Comparison of ENCODE assay signal across 7 mouse cellular contexts in genomic region chr14:9393271-9393771, GRCm38 (mm10).
DNase-seq lines count a peak whose midpoint lies in the region; ATAC-seq lines count a peak whose summit lies in the region.

No protein-coding gene starts in this region.

- peak; percentile 85 for DNase-seq in adipocyte (ENCODE audit: low spot score)
- DNase-seq in cerebellum, postnatal 25 days, result peak; percentile 68 to 78
- peak; percentile 38 to 39 for DNase-seq in gastrocnemius, adult 8-10 months (ENCODE audit: low spot score in 2 of 2)
- DNase-seq in left cerebral cortex, adult 11 months (ENCODE audit: low spot score), result peak; percentile 53
- peak; percentile 93 for DNase-seq in midbrain, embryonic 11.5 days (ENCODE audit: low spot score, missing footprints)
- peak; percentile 18 to 34 for DNase-seq in spleen, postnatal 14 days (ENCODE audit: low spot score in 2 of 2)

- no peak overlapping the region for H3K9ac ChIP-seq in hindbrain, embryonic 16.5 days (ENCODE audit: low read depth, low read length)
- no peak overlapping the region for H3K9ac ChIP-seq in midbrain, embryonic 11.5 days (ENCODE audit: low read length)

- H3K27ac ChIP-seq in hindbrain, embryonic 16.5 days (ENCODE audit: low read depth, low read length), result no peak overlapping the region
- no peak overlapping the region for H3K27ac ChIP-seq in midbrain, embryonic 11.5 days (ENCODE audit: low read depth, low read length)

- no peaks in the 10 kb centered on the region for H3K9me3 ChIP-seq in hindbrain, embryonic 16.5 days (ENCODE audit: control insufficient read depth, low read length)
- H3K9me3 ChIP-seq in midbrain, embryonic 11.5 days (ENCODE audit: control insufficient read depth, low read length), result no peaks in the 10 kb centered on the region

- no peaks in the 10 kb centered on the region for H3K36me3 ChIP-seq in hindbrain, embryonic 16.5 days (ENCODE audit: control insufficient read depth, insufficient read depth, low read length)
- H3K36me3 ChIP-seq in midbrain, embryonic 11.5 days (ENCODE audit: control insufficient read depth, insufficient read depth, low read length), result no peaks in the 10 kb centered on the region

- no peaks in the 10 kb centered on the region for H3K4me1 ChIP-seq in hindbrain, embryonic 16.5 days (ENCODE audit: control insufficient read depth, insufficient read depth, low read depth, low read length)
- no peaks in the 10 kb centered on the region for H3K4me1 ChIP-seq in midbrain, embryonic 11.5 days (ENCODE audit: control insufficient read depth, insufficient read depth, low read length)

- WGBS in hindbrain, embryonic 16.5 days, result 9% methylated on average over 4 of the region's 4 CpGs
- 16% methylated on average over 4 of the region's 4 CpGs for WGBS in midbrain, embryonic 11.5 days

- H3K4me2 ChIP-seq in hindbrain, embryonic 16.5 days (ENCODE audit: low read length), result no peak overlapping the region
- H3K4me2 ChIP-seq in midbrain, embryonic 11.5 days, result no peak overlapping the region

- no peaks in the 10 kb centered on the region for H3K27me3 ChIP-seq in hindbrain, embryonic 16.5 days (replicated peaks; ENCODE audit: control insufficient read depth, insufficient read depth, low read length)
- no peaks in the 10 kb centered on the region for H3K27me3 ChIP-seq in midbrain, embryonic 11.5 days (ENCODE audit: control insufficient read depth, insufficient read depth, low read length)

- ATAC-seq in hindbrain, embryonic 16.5 days, result peak; percentile 50; the same call in 1 of the 2 replicates
- ATAC-seq in midbrain, embryonic 11.5 days (ENCODE audit: low FRiP score), result peak; percentile 57; the same call in 1 of the 2 replicates

- H3K4me3 ChIP-seq in hindbrain, embryonic 16.5 days (ENCODE audit: low read length), result no peak overlapping the region
- no peak overlapping the region for H3K4me3 ChIP-seq in midbrain, embryonic 11.5 days (ENCODE audit: low read depth, low read length)

Comparison
In these comparisons a context has a peak if more than half of its experiments do, and no peak if none do; other contexts are left out.
1. DNase-seq: peak in every context shown above with its lines; median percentile 93 in midbrain, embryonic 11.5 days; 85 in adipocyte; 73 in cerebellum, postnatal 25 days; 53 in left cerebral cortex, adult 11 months; 38 in gastrocnemius, adult 8-10 months; 26 in spleen, postnatal 14 days.